Mouse (Mus musculus): ENCODE data around the gene Klk1b16. TPM values are rescaled to one million over a fixed set of nuclear protein-coding genes. Genes with fewer than 3 reads are reported as not detected.

Klk1b16 gene
- total RNA-seq (2023), result not detected

DNA sequence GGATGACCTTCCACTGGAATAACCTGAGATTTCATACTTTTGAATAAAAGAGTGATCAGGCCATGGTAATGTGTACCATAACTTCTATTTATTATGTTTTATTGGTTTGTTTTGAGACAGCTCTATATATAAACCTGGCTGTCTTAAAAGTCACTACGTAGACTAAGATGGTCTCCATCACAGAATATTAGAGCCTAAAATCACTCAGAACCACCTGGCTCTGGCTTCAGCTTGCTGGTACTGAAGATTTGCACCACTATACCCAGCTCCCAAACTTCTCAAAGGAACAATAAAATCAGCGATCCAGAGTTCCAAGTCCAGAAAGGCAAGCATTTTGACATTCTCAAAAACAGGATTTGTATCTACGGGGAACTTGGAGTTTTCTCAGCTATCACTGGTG is at the start of gene Klk1b16:
Gene Klk1b16 (plus strand): TSS at position 301 of the 400 bp plus-strand sequence.

GRCm38 (mm10) chr7:44102028-44102427 is 34.5 kb upstream of the Klk1b16 start, which contains the start of gene Klk1b21:
Gene Klk1b21, plus strand, starts transcription at chr7:44102328.

DNA sequence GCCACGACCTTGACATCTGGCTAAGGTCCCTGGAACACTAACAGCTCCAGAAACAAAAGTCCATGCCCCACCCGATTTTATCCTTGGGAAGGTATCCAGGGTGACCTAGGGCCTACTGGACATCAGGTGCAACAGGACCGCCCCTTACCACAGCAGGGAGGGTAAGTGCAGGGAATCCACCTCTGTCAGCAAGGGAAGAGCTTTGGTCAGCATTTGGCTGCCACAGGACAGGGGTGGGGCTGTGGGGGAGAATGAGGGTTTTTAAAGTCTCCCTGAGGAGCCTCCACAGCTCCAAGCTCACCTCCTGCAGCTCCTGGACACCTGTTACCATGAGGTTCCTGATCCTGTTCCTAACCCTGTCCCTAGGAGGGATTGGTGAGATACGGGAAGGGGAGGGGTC is 24.2 kb upstream of the Klk1b16 start, which contains the start of gene Klk1b22:
Gene Klk1b22 (plus strand): TSS at position 301 of the 400 bp plus-strand sequence.

DNA sequence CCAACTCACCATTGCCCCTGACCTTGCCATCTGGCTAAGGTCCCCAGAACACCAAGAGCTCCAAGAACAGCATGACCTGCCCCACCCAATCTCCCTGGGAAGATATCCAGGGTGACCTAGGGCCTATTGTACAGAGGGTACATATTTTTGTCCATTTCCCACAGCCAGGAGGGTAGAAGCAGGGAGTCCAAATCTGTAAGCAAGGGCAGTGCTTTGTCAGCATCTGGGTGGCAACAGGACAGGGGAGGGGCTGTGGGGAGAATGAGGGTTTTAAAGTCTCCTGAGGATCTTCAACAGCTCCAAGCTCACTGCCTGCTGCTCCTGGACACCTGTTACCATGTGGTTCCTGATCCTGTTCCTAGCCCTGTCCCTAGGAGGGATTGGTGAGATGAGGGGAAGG is 51.4 kb downstream of the Klk1b16 start, which contains the start of gene Klk1b24:
Gene Klk1b24 (plus strand): TSS at position 301 of the 400 bp plus-strand sequence.

Other genes with a start within 250 kb of the Klk1b16 start
- not detected for gene Klk15, start 203.0 kb upstream of the Klk1b16 start, total RNA-seq (2023)
- gene Klk1b8, start 186.1 kb upstream of the Klk1b16 start, total RNA-seq (2023), result not detected
- not detected for gene Klk1b1, start 170.0 kb upstream of the Klk1b16 start, total RNA-seq (2023)
- gene Klk1b9, start 160.7 kb upstream of the Klk1b16 start, total RNA-seq (2023), result not detected
- gene Klk1b11, start 140.9 kb upstream of the Klk1b16 start, total RNA-seq (2023), result under 1 TPM in 1 of 2 experiments, not detected in 1; 0.66 TPM
- not detected for gene Klk1b26, start 124.6 kb upstream of the Klk1b16 start, total RNA-seq (2023)
- not detected for gene Klk1b27, start 84.5 kb upstream of the Klk1b16 start, total RNA-seq (2023)
- not detected for gene Klk1b21, start 34.4 kb upstream of the Klk1b16 start, total RNA-seq (2023)
- not detected for gene Klk1b22, start 24.1 kb upstream of the Klk1b16 start, total RNA-seq (2023)
- gene Klk1b24, start 51.5 kb downstream of the Klk1b16 start, total RNA-seq (2023), result not detected
- gene Klk1b3, start 61.4 kb downstream of the Klk1b16 start, total RNA-seq (2023), result not detected
- not detected for gene Klk1b4, start 70.7 kb downstream of the Klk1b16 start, total RNA-seq (2023)
- not detected for gene Klk1b5, start 79.2 kb downstream of the Klk1b16 start, total RNA-seq (2023)
- not detected for gene Klk1, start 88.6 kb downstream of the Klk1b16 start, total RNA-seq (2023)
- gene Gm36864, start 99.4 kb downstream of the Klk1b16 start, total RNA-seq (2023), result not detected
- under 1 TPM; 0.66 to 0.90 TPM for gene 1700028J19Rik, start 109.9 kb downstream of the Klk1b16 start, total RNA-seq (2023)
- gene 2410002F23Rik, start 110.0 kb downstream of the Klk1b16 start, total RNA-seq (2023), result 10 to 100 TPM; 24.0 to 31.4 TPM
- gene Acp4, start 120.6 kb downstream of the Klk1b16 start, total RNA-seq (2023), result not detected
- not detected for gene Gm15517, start 124.7 kb downstream of the Klk1b16 start, total RNA-seq (2023)
- gene Clec11a, start 170.1 kb downstream of the Klk1b16 start, total RNA-seq (2023), result under 1 TPM; 0.61 to 0.93 TPM
- under 1 TPM; 0.26 to 0.46 TPM for gene Shank1, start 173.5 kb downstream of the Klk1b16 start, total RNA-seq (2023)
- gene Syt3, start 247.3 kb downstream of the Klk1b16 start, total RNA-seq (2023), result under 1 TPM in 1 of 2 experiments, not detected in 1; 0.24 TPM
- not detected for gene 1700008O03Rik, start 249.1 kb downstream of the Klk1b16 start, total RNA-seq (2023)